Mouse (Mus musculus) small intestine, adult 2 months (tissue): Measurements from ENCODE around the gene Tmem270.

Source experiments
- CTCF ChIP-seq: fragments of 200-500 bp; IDR thresholded peaks from 2 replicates; pipeline ENCODE4 v1.5.1; 2012; ENCODE audit warnings: low read depth, mild to moderate bottlenecking, control low read depth, inconsistent platforms, low read length, moderate library complexity, mixed read lengths; ENCODE audit not compliant: insufficient replicate concordance, insufficient read length; ENCODE audit errors: extremely low read depth
- POLR2A ChIP-seq: fragments of 200-500 bp; IDR thresholded peaks from 2 replicates; pipeline ENCODE4 v1.6.1; 2012; ENCODE audit warnings: low read depth, mild to moderate bottlenecking, control low read depth, inconsistent platforms, low read length, moderate library complexity

DNA sequence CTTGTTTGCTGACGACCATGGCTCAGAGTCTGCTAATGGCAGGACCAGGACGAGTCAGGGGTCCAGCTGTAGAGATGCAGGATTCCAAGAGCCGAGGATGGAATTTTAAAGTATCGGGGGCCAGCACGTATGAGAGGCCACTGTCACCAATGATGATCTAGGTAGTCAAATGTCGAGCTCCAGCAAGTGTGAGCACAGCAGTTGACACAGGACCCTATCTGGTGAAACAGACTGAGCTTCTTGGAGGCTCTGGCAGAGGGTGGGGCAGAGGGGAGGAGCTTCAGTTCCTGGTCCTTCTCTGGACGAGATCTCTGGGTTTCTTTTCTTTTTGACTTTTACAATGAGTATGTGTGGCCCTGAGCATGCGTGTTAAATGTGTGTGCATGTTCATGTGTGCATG is 8.8 kb upstream of the Tmem270 start, which contains the start of gene Cldn13:
- TF ChIP-seq CTCF (no peak), POLR2A (no peak)
